Comparison of ENCODE assay signal across 18 mouse cellular contexts in genomic region chr9:30849444-30849843, GRCm38 (mm10).
"Had no signal": no experiment of that assay in that cellular context is flagged by ENCODE, and none has a peak within 500 bp of the region (broad histone marks: within the 10 kb centered on the region; RNA-seq: fewer than 3 reads in every experiment).

No protein-coding gene starts in this region.

- H3K4me1 ChIP-seq: hindbrain, embryonic 13.5 days; hindbrain, embryonic 15.5 days; liver, embryonic 12.5 days had no signal

- H3K9me3 ChIP-seq: heart, embryonic 12.5 days; hindbrain, embryonic 13.5 days; hindbrain, embryonic 15.5 days; limb, embryonic 13.5 days; limb, embryonic 15.5 days; liver, embryonic 12.5 days had no signal

- H3K27me3 ChIP-seq: heart, embryonic 12.5 days; hindbrain, embryonic 13.5 days; hindbrain, embryonic 15.5 days; limb, embryonic 13.5 days; limb, embryonic 15.5 days; liver, embryonic 12.5 days had no signal

- H3K36me3 ChIP-seq: heart, embryonic 12.5 days; hindbrain, embryonic 13.5 days; hindbrain, embryonic 15.5 days; limb, embryonic 13.5 days; limb, embryonic 15.5 days; liver, embryonic 12.5 days had no signal

- DNase-seq: heart, adult 2 months; kidney, adult 11 months; kidney, adult 8-10 months; kidney, postnatal 14 days; kidney, postnatal 36 days; layer of hippocampus, adult 9-11 months; layer of hippocampus, postnatal 36 days; left cerebral cortex, postnatal 4 days had no signal

- ATAC-seq: hindbrain, postnatal 0 days; intestine, embryonic 16.5 days; liver, embryonic 12.5 days had no signal

- H3K9ac ChIP-seq: heart, embryonic 12.5 days; hindbrain, embryonic 13.5 days; hindbrain, embryonic 15.5 days; limb, embryonic 13.5 days; limb, embryonic 15.5 days; liver, embryonic 12.5 days; liver, embryonic 14.5 days had no signal

- H3K27ac ChIP-seq: hindbrain, embryonic 13.5 days; hindbrain, embryonic 15.5 days; hindbrain, postnatal 0 days; kidney, postnatal 0 days; limb, embryonic 13.5 days; limb, embryonic 15.5 days; liver, embryonic 12.5 days; liver, embryonic 14.5 days had no signal

- H3K4me3 ChIP-seq: heart, adult 2 months; heart, embryonic 12.5 days; hindbrain, embryonic 13.5 days; hindbrain, embryonic 15.5 days; limb, embryonic 13.5 days; limb, embryonic 15.5 days; liver, embryonic 12.5 days had no signal

- H3K4me2 ChIP-seq: heart, embryonic 12.5 days; hindbrain, embryonic 13.5 days; hindbrain, embryonic 15.5 days; limb, embryonic 13.5 days; limb, embryonic 15.5 days; liver, embryonic 12.5 days had no signal
